Mouse (Mus musculus) mature B cell (primary cell): ENCODE measurements around the gene Aspn.

ENCODE experiments used
- in situ Hi-C: fragments of 300-500 bp; cut with MboI; formaldehyde crosslinking; loops from 2 replicates; pipeline ENCODE4 v1.14.3; 2019

Gene Aspn

GRCm38 (mm10) chr13:49544279-49544678 lies at the start of gene Aspn:
Gene Aspn, plus strand, starts transcription at chr13:49544443.
- in situ Hi-C loops = no loop called here

GRCm38 (mm10) chr13:49504510-49504909 lies 39.7 kb upstream of the Aspn start, which contains the start of gene Ecm2:
Gene Ecm2, plus strand, starts transcription at chr13:49504810.
- in situ Hi-C loops = no loop called here

GRCm38 (mm10) chr13:49505776-49506175 lies 38.5 kb upstream of the Aspn start:
- in situ Hi-C loops = no loop called here

- in situ Hi-C loops = no loop called here
Observed at GRCm38 (mm10) chr13:49507176-49507575, 37.1 kb upstream of the Aspn start.

GRCm38 (mm10) chr13:49518761-49519160 lies 25.5 kb upstream of the Aspn start:
- in situ Hi-C loops = no loop called here

- in situ Hi-C loops = no loop called here
Observed at GRCm38 (mm10) chr13:49526235-49526634, 18.0 kb upstream of the Aspn start.

- in situ Hi-C loops = no loop called here
Observed at GRCm38 (mm10) chr13:49530636-49531035, 13.6 kb upstream of the Aspn start.

GRCm38 (mm10) chr13:49536946-49537345 lies 7.3 kb upstream of the Aspn start:
- in situ Hi-C loops = no loop called here

GRCm38 (mm10) chr13:49538693-49539092 lies 5.5 kb upstream of the Aspn start:
- in situ Hi-C loops = no loop called here

GRCm38 (mm10) chr13:49545646-49546045 lies 1.4 kb downstream of the Aspn start:
- in situ Hi-C loops = no loop called here

GRCm38 (mm10) chr13:49546517-49546916 lies 2.3 kb downstream of the Aspn start:
- in situ Hi-C loops = no loop called here

- in situ Hi-C loops = no loop called here
Observed at GRCm38 (mm10) chr13:49547563-49548150, 3.4 kb downstream of the Aspn start.

- in situ Hi-C loops = no loop called here
Observed at GRCm38 (mm10) chr13:49549616-49550015, 5.4 kb downstream of the Aspn start.

GRCm38 (mm10) chr13:49554519-49554918 lies 10.3 kb downstream of the Aspn start:
- in situ Hi-C loops = no loop called here

GRCm38 (mm10) chr13:49556203-49556602 lies 12.0 kb downstream of the Aspn start:
- in situ Hi-C loops = no loop called here

- in situ Hi-C loops = no loop called here
Observed at GRCm38 (mm10) chr13:49556924-49557323, 12.7 kb downstream of the Aspn start.

- in situ Hi-C loops = no loop called here
Observed at GRCm38 (mm10) chr13:49559185-49559584, 14.9 kb downstream of the Aspn start.

GRCm38 (mm10) chr13:49560886-49561285 lies 16.6 kb downstream of the Aspn start:
- in situ Hi-C loops = no loop called here

- in situ Hi-C loops = no loop called here
Observed at GRCm38 (mm10) chr13:49564347-49564746, 20.1 kb downstream of the Aspn start.

GRCm38 (mm10) chr13:49570371-49570770 lies 26.1 kb downstream of the Aspn start:
- in situ Hi-C loops = no loop called here

- in situ Hi-C loops = no loop called here
Observed at GRCm38 (mm10) chr13:49571418-49571817, 27.2 kb downstream of the Aspn start.

- in situ Hi-C loops = no loop called here
Observed at GRCm38 (mm10) chr13:49581541-49582530, 37.6 kb downstream of the Aspn start, which contains the start of gene Omd. Gene Omd, plus strand, starts transcription at chr13:49582462.

- in situ Hi-C loops = no loop called here
Observed at GRCm38 (mm10) chr13:49583859-49584258, 39.6 kb downstream of the Aspn start.
